Mouse (Mus musculus) testis, adult 2 months (tissue): ENCODE results near the gene Unc5a. TPM values are rescaled to one million over a fixed set of nuclear protein-coding genes. Genes with fewer than 3 reads are reported as not detected.

Source experiments
- H3K27ac ChIP-seq: fragments of 200-500 bp; 2 replicates; pipeline ENCODE4 v1.5.1; 2012; ENCODE audit warnings: low read depth, low read length; ENCODE audit not compliant: control insufficient read depth, insufficient read depth
- H3K27me3 ChIP-seq: fragments of 200-500 bp; 2 replicates; pipeline ENCODE4 v1.6.1; 2012; ENCODE audit warnings: mild to moderate bottlenecking, low read length, moderate library complexity; ENCODE audit not compliant: control insufficient read depth, insufficient read depth
- H3K36me3 ChIP-seq: fragments of 200-500 bp; 2 replicates; pipeline ENCODE4 v1.6.1; 2012; ENCODE audit warnings: mild to moderate bottlenecking, low read length; ENCODE audit not compliant: control insufficient read depth, insufficient read depth
- H3K4me1 ChIP-seq: fragments of 200-500 bp; 2 replicates; pipeline ENCODE4 v1.6.1; 2012; ENCODE audit warnings: low read length; ENCODE audit not compliant: control insufficient read depth, insufficient read depth
- H3K4me3 ChIP-seq: fragments of 200-500 bp; 2 replicates; pipeline ENCODE4 v1.5.1; 2012; ENCODE audit warnings: low read depth, mild to moderate bottlenecking, low read length, moderate library complexity, mixed read lengths; ENCODE audit not compliant: control insufficient read depth
- CTCF ChIP-seq: fragments of 200-500 bp; IDR thresholded peaks from 2 replicates; pipeline ENCODE4 v1.5.1; 2012; ENCODE audit warnings: low read depth, mild to moderate bottlenecking, inconsistent platforms, low read length, moderate library complexity; ENCODE audit not compliant: control insufficient read depth, insufficient read depth, insufficient replicate concordance
- POLR2A ChIP-seq: fragments of 200-500 bp; IDR thresholded peaks from 2 replicates; pipeline ENCODE4 v1.6.1; 2012; ENCODE audit warnings: low read depth, mild to moderate bottlenecking, inconsistent platforms, low read length, moderate library complexity; ENCODE audit not compliant: control insufficient read depth
- polyA plus RNA-seq: library from polyadenylated mRNA; depleted of rRNA; stranded (reverse); fragments of >200 nt; gene quantifications from 2 replicates; pipeline ENCODE4 v1.2.3, GENCODE M21; 2012

Unc5a gene
- polyA plus RNA-seq, 1 experiment = 1.0 TPM

- Histone ChIP-seq H3K4me1 (peaks cover 6% of the 10 kb centered on the region), H3K4me3 (no peak overlapping the region), H3K27ac (no peak overlapping the region), H3K36me3 (no peaks in the 10 kb centered on the region), H3K27me3 (no peaks in the 10 kb centered on the region)
- TF ChIP-seq CTCF = no peak
- no peak for TF ChIP-seq POLR2A
Measured at GRCm38 (mm10) chr13:54944411-54945157, 4.6 kb upstream of the Unc5a start.

- no peaks in the 10 kb centered on the region for H3K36me3 ChIP-seq
- H3K27me3 ChIP-seq = no peaks in the 10 kb centered on the region
- TF ChIP-seq POLR2A = no peak
- H3K27ac ChIP-seq = no peak overlapping the region
- H3K4me3 ChIP-seq = no peak overlapping the region
- peaks cover 7% of the 10 kb centered on the region for H3K4me1 ChIP-seq
Measured at GRCm38 (mm10) chr13:54945332-54945731, 3.9 kb upstream of the Unc5a start.

- H3K27ac ChIP-seq = no peak overlapping the region
- no peaks in the 10 kb centered on the region for H3K27me3 ChIP-seq
- TF ChIP-seq POLR2A (no peak), CTCF (no peak)
- H3K4me3 ChIP-seq = no peak overlapping the region
- H3K4me1 ChIP-seq = peaks cover 7% of the 10 kb centered on the region
- H3K36me3 ChIP-seq = no peaks in the 10 kb centered on the region
Measured at GRCm38 (mm10) chr13:54946406-54946805, 2.8 kb upstream of the Unc5a start.

GRCm38 (mm10) chr13:54949592-54949991 lies 381 bp downstream of the Unc5a start:
- Histone ChIP-seq H3K36me3 (no peaks in the 10 kb centered on the region), H3K4me3 (peak overlapping the region; percentile 48), H3K4me1 (peaks cover 7% of the 10 kb centered on the region), H3K27ac (no peak overlapping the region), H3K27me3 (no peaks in the 10 kb centered on the region)
- TF ChIP-seq CTCF = no peak
- no peak for TF ChIP-seq POLR2A

GRCm38 (mm10) chr13:54950131-54950530 lies 920 bp downstream of the Unc5a start:
- Histone ChIP-seq H3K4me1 (peaks cover 7% of the 10 kb centered on the region), H3K4me3 (no peak overlapping the region), H3K36me3 (no peaks in the 10 kb centered on the region), H3K27ac (no peak overlapping the region), H3K27me3 (no peaks in the 10 kb centered on the region)
- TF ChIP-seq CTCF = no peak
- no peak for TF ChIP-seq POLR2A

GRCm38 (mm10) chr13:54951166-54951565 lies 2.0 kb downstream of the Unc5a start:
- Histone ChIP-seq H3K4me3 (no peak overlapping the region), H3K4me1 (peaks cover 13% of the 10 kb centered on the region), H3K36me3 (no peaks in the 10 kb centered on the region), H3K27me3 (0 out of 2 replicates have a peak, but pooled peaks cover 2% of the 10 kb centered on the region), H3K27ac (no peak overlapping the region)
- TF ChIP-seq POLR2A (no peak), CTCF (peak; percentile 2; the same call in 1 of the 2 replicates)

- Histone ChIP-seq H3K4me3 (no peak overlapping the region), H3K4me1 (peaks cover 8% of the 10 kb centered on the region), H3K27me3 (0 out of 2 replicates have a peak, but pooled peaks cover 2% of the 10 kb centered on the region), H3K36me3 (no peaks in the 10 kb centered on the region), H3K27ac (no peak overlapping the region)
- TF ChIP-seq POLR2A (no peak), CTCF (no peak)
Measured at GRCm38 (mm10) chr13:54954745-54955144, 5.5 kb downstream of the Unc5a start.
